Mouse (Mus musculus) liver, adult 2 months (tissue): ENCODE data around the gene Dvl2. TPM values are rescaled to one million over a fixed set of nuclear protein-coding genes. Genes with fewer than 3 reads are reported as not detected.

Source experiments
- DNase-seq: peaks from one replicate; pipeline ENCODE4 v3.0.0-alpha.2; 2011; ENCODE audit warnings: low read depth, low spot score; ENCODE audit errors: extremely low read depth
- H3K27ac ChIP-seq: fragments of 200-500 bp; replicated peaks from 2 replicates; pipeline ENCODE4 v1.5.1; 2012; ENCODE audit warnings: low read depth, mild to moderate bottlenecking, control low read depth, inconsistent platforms, low read length; ENCODE audit not compliant: insufficient read depth
- H3K27me3 ChIP-seq: fragments of 200-500 bp; 2 replicates; pipeline ENCODE4 v1.6.1; 2012; ENCODE audit warnings: mild to moderate bottlenecking, moderate library complexity, low read length, inconsistent platforms; ENCODE audit not compliant: control insufficient read depth, insufficient read depth
- H3K36me3 ChIP-seq: fragments of 200-500 bp; 2 replicates; pipeline ENCODE4 v1.6.1; 2012; ENCODE audit warnings: low read length, inconsistent platforms; ENCODE audit not compliant: control insufficient read depth, insufficient read depth
- H3K4me1 ChIP-seq: fragments of 200-500 bp; 2 replicates; pipeline ENCODE4 v1.6.1; 2011; ENCODE audit warnings: low read length; ENCODE audit not compliant: control insufficient read depth, insufficient read depth
- H3K4me3 ChIP-seq: fragments of 200-500 bp; 2 replicates; pipeline ENCODE4 v1.5.1; 2011; ENCODE audit warnings: low read depth, mild to moderate bottlenecking, control low read depth, low read length, moderate library complexity; ENCODE audit not compliant: insufficient read depth
- H3K79me2 ChIP-seq: fragments of 200-500 bp; 2 replicates; pipeline ENCODE4 v1.6.1; 2012; ENCODE audit warnings: inconsistent platforms, mild to moderate bottlenecking, low read length, moderate library complexity; ENCODE audit not compliant: control insufficient read depth, insufficient read depth
- H3K9ac ChIP-seq: fragments of 200-500 bp; 2 replicates; pipeline ENCODE4 v1.6.1; 2012; ENCODE audit warnings: low read depth, mild to moderate bottlenecking, control low read depth, inconsistent platforms, low read length
- CTCF ChIP-seq: fragments of 200-500 bp; IDR thresholded peaks from 2 replicates; pipeline ENCODE4 v1.5.1; 2011; ENCODE audit warnings: low read depth, low read length, control low read depth
- POLR2A ChIP-seq: fragments of 200-500 bp; IDR thresholded peaks from 2 replicates; pipeline ENCODE4 v1.6.1; 2011; ENCODE audit warnings: low read length, control low read depth; ENCODE audit not compliant: insufficient read depth; ENCODE audit errors: extremely low read depth
- WGBS: fragments of 180-500 bp; shearing (Covaris S2); methylation state at CpG from one replicate; pipeline ENCODE4 v1.1.7; 2018; 5-methylcytosine and 5-hydroxymethylcytosine counted together
- polyA plus RNA-seq: library from polyadenylated mRNA; depleted of rRNA; stranded (reverse); fragments of >200 nt; gene quantifications from 2 replicates; pipeline ENCODE4 v1.2.3, GENCODE M21; 2012
- total RNA-seq: library from RNA; depleted of rRNA; stranded (reverse); fragments of >200 nt; gene quantifications from 2 replicates; pipeline ENCODE4 v1.2.3, GENCODE M21; 2014

Dvl2 gene
- total and polyA plus RNA-seq, 2 experiments: 2.8 to 4.5 TPM

GRCm38 (mm10) chr11:69997070-69997509 lies 3.3 kb upstream of the Dvl2 start:
- peak; percentile 56 for DNase-seq
- Histone ChIP-seq H3K4me3 (peak overlapping the region; percentile 85), H3K27ac (peak overlapping the region; percentile 83), H3K9ac (peak overlapping the region; percentile 85), H3K27me3 (no peaks in the 10 kb centered on the region), H3K79me2 (peaks cover 22% of the 10 kb centered on the region), H3K4me1 (peaks cover 11% of the 10 kb centered on the region), H3K36me3 (peaks cover 11% of the 10 kb centered on the region; the same call in 1 of the 2 replicates)
- TF ChIP-seq POLR2A (peak; percentile 67; the same call in 1 of the 2 replicates), CTCF (no peak)
- under 1% methylated on average over 29 of the region's 44 CpGs for WGBS

DNA sequence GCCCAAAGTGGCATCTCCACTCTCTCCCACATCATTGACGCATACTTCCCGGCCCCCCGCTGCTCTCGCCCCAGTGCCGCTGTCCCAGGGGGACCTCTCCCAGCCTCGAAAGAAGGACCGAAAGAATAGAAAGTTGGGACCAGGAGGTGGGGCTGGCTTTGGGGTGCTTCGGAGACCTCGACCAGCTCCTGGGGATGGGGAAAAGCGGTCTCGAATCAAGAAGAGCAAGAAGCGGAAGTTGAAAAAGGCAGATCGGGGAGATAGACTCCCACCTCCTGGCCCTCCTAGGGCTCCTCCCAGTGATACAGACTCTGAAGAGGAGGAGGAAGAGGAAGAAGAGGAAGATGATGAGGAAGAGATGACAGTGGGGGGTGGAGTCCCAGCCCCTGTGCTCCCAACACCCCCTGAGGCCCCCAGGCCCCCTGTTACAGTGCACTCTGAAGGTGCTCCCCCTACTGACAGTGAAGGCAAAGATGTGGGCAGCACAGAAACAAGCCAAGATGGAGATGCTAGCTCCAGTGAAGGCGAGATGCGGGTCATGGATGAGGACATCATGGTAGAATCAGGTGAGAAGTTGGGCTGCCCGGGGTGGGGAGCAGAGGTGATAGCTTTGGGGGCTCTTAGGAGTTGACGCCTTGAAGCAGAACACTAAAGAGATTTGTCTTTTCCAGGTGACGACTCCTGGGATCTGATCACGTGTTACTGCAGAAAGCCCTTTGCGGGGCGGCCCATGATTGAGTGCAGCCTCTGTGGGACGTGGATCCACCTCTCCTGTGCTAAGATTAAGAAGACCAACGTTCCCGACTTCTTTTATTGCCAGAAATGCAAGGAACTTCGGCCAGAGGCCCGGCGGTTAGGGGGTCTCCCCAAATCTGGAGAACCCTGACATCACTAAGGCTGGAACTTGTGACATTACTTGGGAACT lies 1.6 kb upstream of the Dvl2 start:
- 95% methylated on average over 27 of the region's 27 CpGs for WGBS
- H3K27ac ChIP-seq: no peak overlapping the region
- no peaks in the 10 kb centered on the region for H3K27me3 ChIP-seq
- peaks cover 24% of the 10 kb centered on the region for H3K79me2 ChIP-seq
- TF ChIP-seq CTCF (0 out of 2 replicates have a peak, but pooled peaks have one; percentile 12), POLR2A (no peak)
- no peak for DNase-seq
- H3K36me3 ChIP-seq: peaks cover 11% of the 10 kb centered on the region; the same call in 1 of the 2 replicates
- peaks cover 8% of the 10 kb centered on the region for H3K4me1 ChIP-seq
- no peak overlapping the region for H3K4me3 ChIP-seq
- no peak overlapping the region for H3K9ac ChIP-seq

DNA sequence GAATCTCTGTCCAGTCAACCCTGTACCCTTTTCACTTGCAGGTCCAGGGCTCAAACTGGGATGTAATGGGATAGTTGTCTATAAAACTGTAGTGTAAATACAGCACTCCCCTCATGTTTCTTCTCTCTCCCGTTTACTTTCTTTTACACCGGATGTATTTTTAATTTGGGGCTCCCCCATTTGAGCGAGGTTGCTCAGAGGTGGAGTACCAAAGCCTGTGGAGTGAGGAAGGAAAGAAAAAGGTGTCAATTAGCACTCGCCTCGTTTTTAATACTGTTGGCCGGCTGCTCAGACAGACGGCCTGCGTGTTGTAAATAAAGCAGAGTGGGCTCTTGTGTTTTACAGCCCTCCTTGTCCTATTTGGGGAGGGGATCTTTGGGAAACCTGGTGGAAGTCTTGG lies 729 bp upstream of the Dvl2 start:
- Histone ChIP-seq H3K27ac (no peak overlapping the region), H3K79me2 (peaks cover 24% of the 10 kb centered on the region), H3K4me3 (no peak overlapping the region), H3K9ac (no peak overlapping the region), H3K4me1 (peaks cover 8% of the 10 kb centered on the region), H3K27me3 (no peaks in the 10 kb centered on the region), H3K36me3 (peaks cover 8% of the 10 kb centered on the region; the same call in 1 of the 2 replicates)
- no peak for TF ChIP-seq POLR2A
- TF ChIP-seq CTCF: no peak
- DNase-seq: no peak
- 85% methylated on average over 8 of the region's 8 CpGs for whole genome bisulfite sequencing

- Histone ChIP-seq H3K36me3 (peaks cover 6% of the 10 kb centered on the region; the same call in 1 of the 2 replicates), H3K9ac (peak overlapping the region; percentile 97), H3K4me3 (peak overlapping the region; percentile 95), H3K4me1 (peaks cover 8% of the 10 kb centered on the region), H3K27me3 (no peaks in the 10 kb centered on the region), H3K79me2 (peaks cover 19% of the 10 kb centered on the region), H3K27ac (peak overlapping the region; percentile 66)
- 14% methylated on average over 8 of the region's 8 CpGs for whole genome bisulfite sequencing
- no peak for DNase-seq
- TF ChIP-seq CTCF (no peak), POLR2A (no peak)
Measured at GRCm38 (mm10) chr11:70001159-70001558, 764 bp downstream of the Dvl2 start.

DNA sequence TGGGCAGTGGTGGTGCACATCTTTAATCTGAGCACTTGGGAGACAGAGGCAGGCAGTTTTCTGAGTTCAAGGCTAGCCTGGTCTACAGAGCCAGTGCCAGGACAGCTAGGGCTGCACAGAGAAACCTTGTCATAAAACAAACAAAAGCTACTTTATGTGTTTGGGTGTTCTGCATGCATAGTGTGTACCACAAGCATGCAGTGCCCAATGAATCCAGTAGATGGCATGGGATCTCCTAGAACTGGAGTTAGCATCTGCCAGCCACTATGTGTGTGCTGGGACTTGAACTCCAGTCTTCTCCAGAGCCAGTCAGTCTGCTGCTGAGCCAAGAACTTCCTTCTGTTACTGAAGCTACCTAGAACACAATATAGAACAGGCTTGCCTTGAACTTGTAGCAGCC lies 1.5 kb downstream of the Dvl2 start:
- Histone ChIP-seq H3K36me3 (peaks cover 6% of the 10 kb centered on the region; the same call in 1 of the 2 replicates), H3K4me3 (no peak overlapping the region), H3K4me1 (peaks cover 8% of the 10 kb centered on the region), H3K9ac (no peak overlapping the region), H3K27ac (no peak overlapping the region), H3K79me2 (peaks cover 14% of the 10 kb centered on the region), H3K27me3 (no peaks in the 10 kb centered on the region)
- no peak for TF ChIP-seq POLR2A
- TF ChIP-seq CTCF: peak; percentile 17; the same call in 1 of the 2 replicates
- DNase-seq: peak; percentile 44
